In the genomic region with DNA sequence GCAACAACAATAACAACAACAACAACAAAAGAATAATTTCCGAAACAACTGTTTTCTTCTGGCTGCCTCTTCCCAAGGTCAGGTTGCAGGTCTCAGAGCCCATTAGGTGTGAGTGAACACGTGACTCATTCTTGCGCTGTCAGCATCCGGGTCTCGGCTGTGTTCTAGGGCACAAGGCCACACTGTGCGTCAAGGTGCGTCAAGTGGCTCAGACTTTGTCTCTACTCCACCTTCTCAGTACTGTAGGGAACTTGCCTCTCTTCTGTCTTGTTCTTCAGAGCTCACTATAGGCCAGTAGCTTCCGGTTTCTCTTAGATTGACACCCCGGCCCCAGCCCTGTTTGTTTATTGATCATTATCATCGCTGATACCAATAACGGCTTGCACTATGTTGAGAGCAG, we compare ENCODE assay signal across 21 mouse cellular contexts.
"Had no signal": no experiment of that assay in that cellular context is flagged by ENCODE, and none has a peak within 500 bp of the region (broad histone marks: within the 10 kb centered on the region; RNA-seq: fewer than 3 reads in every experiment).

No protein-coding gene starts in this region.

- H3K9ac ChIP-seq: kidney, embryonic 15.5 days; liver, embryonic 14.5 days; midbrain, embryonic 12.5 days; neural tube, embryonic 13.5 days had no signal

- H3K27ac ChIP-seq: kidney, embryonic 15.5 days; left cerebral cortex, adult 2 months; liver, embryonic 14.5 days; midbrain, embryonic 12.5 days; neural tube, embryonic 13.5 days had no signal

- H3K36me3 ChIP-seq: kidney, embryonic 15.5 days; midbrain, embryonic 12.5 days; neural tube, embryonic 13.5 days had no signal

- H3K4me1 ChIP-seq: midbrain, embryonic 12.5 days; neural tube, embryonic 13.5 days had no signal

- H3K27me3 ChIP-seq: kidney, embryonic 15.5 days; midbrain, embryonic 12.5 days; neural tube, embryonic 13.5 days had no signal

- H3K9me3 ChIP-seq: kidney, embryonic 15.5 days; midbrain, embryonic 12.5 days; neural tube, embryonic 13.5 days had no signal

- DNase-seq: kidney, adult 11 months; kidney, adult 8-10 months; kidney, postnatal 10 days; kidney, postnatal 36 days; layer of hippocampus, postnatal 36 days; lung, adult 18-20 months; lung, postnatal 10 days; lung, postnatal 36 days; retina, postnatal 1 day; right cerebral cortex, postnatal 25 days; spleen, adult 18-20 months; thymus, adult 2 months; thymus, postnatal 14 days; thymus, postnatal 4 days had no signal

- H3K4me3 ChIP-seq: kidney, embryonic 15.5 days; left cerebral cortex, adult 2 months; midbrain, embryonic 12.5 days; myocyte; neural tube, embryonic 13.5 days had no signal

- H3K4me2 ChIP-seq: kidney, embryonic 15.5 days; midbrain, embryonic 12.5 days; neural tube, embryonic 13.5 days had no signal

- ATAC-seq: midbrain, embryonic 16.5 days had no signal
